Mouse (Mus musculus): Measurements from ENCODE around the gene Smdt1.
"Not testable (repeated sequence)": the region's sequence is repeated elsewhere in the genome, so short reads cannot be mapped to it uniquely, and the experiment has no call there.

Gene Smdt1

GRCm38 (mm10) chr15:82372446-82372845 is 33.7 kb downstream of the Smdt1 start:
- no peak for DNase-seq (ENCODE audit: low spot score)

GRCm38 (mm10) chr15:82372991-82373390 is 34.2 kb downstream of the Smdt1 start:
- DNase-seq (ENCODE audit: low spot score), result no peak

GRCm38 (mm10) chr15:82374437-82374836 is 35.7 kb downstream of the Smdt1 start:
- no peak for DNase-seq (ENCODE audit: low spot score)

GRCm38 (mm10) chr15:82375855-82376254 is 37.1 kb downstream of the Smdt1 start:
- no peak for DNase-seq (ENCODE audit: low spot score)

DNA sequence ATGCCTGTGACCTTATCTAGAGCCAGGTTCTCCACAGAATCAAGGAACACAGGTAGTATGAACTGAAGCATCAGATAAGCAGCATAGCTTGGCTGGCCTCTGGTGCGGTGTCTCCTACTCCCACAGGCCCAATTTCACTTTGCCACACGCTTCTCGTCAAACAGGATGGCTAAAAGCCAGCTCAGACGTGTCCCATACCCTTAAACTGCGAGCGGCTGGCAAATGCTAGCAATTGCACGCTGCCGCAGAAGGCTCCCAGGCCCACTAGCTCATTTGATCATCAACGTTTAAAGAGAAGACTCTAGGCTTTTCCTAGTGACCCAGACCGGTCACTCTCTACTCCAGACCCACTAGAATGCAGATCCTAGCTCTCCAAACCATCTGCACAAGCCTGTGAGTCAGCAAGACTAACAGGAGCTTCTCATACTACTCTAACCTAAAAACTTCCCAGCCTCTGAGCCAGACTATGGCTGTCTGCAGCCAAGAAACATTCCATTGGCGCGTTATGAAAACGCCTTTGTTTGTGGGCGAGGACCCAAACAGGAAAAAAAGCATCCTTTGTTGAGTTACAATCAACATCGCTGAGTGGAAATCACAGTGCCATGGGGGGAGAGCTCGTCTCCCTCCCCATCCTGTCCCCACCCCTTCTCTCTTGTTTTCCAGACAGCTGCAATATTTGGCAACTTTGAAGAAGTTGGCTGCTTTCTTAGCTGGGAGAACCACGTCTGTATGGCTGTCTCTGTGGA is 37.8 kb downstream of the Smdt1 start:
- DNase-seq (ENCODE audit: low spot score), result no peak

DNA sequence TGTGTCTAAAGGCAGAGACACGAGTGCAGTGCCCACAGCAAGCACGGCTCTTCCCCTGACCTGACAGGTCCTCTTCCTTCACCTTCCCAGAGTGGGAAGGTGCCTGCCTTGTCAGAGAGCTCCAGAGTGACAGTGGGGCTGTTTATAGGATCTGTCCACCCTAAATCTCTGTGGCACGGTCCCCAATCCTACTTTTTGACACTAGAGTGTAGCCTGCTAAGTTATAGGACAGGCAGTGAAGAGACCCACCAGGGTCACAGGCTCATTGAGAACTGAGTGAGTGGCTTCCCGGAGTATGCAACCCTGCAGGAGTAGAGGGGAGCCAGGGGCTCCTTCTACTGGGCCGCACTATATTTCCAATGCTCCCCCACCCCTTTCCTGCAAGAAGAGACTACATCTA is 38.9 kb downstream of the Smdt1 start:
- DNase-seq (ENCODE audit: low spot score), result no peak

- no peak for DNase-seq (ENCODE audit: low spot score)
Observed at GRCm38 (mm10) chr15:82378261-82379180, 39.8 kb downstream of the Smdt1 start.

GRCm38 (mm10) chr15:82379511-82379870 is 40.7 kb downstream of the Smdt1 start:
- no peak for DNase-seq (ENCODE audit: low spot score)

GRCm38 (mm10) chr15:82379871-82380713 is 41.3 kb downstream of the Smdt1 start, which contains the start of gene Cyp2d22:
TSS of gene Cyp2d22 (minus strand) at chr15:82380260.
- no peak for DNase-seq (ENCODE audit: low spot score)

GRCm38 (mm10) chr15:82380714-82381062 is 41.9 kb downstream of the Smdt1 start:
- DNase-seq (ENCODE audit: low spot score), result no peak

DNA sequence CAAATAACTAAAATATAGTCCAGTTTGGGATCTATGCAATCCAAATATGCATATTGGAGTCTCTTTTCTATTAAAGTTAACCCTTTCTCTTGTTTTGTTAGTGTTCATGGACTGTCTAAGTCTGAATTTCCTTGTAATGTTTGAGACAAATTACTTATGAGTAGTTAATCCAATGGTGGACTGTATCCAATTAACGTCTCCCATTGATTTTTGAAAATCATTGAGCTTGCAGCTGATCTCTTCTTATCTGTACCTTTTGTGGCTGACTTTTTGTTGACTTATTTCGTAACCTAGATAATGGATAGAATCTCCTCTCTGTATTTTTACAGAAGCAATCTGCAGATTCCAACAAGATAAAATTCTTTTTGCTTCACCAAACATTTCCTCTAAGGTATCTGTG is 43.7 kb downstream of the Smdt1 start:
- DNase-seq (ENCODE audit: low spot score), result no peak

GRCm38 (mm10) chr15:82385729-82386128 is 47.0 kb downstream of the Smdt1 start:
- no peak for DNase-seq (ENCODE audit: low spot score)

DNA sequence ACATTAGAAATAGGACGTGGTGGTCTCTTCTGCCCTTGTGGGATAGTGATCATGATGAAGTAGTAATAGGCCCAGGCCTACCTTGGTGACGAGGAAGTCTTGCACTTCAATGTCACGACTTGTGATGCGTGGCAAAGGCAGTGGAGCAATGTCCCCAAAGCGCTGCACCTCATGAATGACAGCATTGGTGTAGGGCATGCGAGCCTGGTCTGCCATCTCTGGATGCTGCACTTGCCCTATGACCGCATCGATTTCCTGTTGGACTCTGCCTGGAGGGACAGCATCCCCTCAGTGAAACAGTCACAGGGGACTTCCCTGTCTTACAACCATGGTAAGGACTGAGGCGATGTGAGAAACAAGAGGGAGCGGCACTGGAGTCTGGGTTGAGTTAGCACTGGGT is 51.2 kb downstream of the Smdt1 start:
- not testable (repeated sequence) for DNase-seq (ENCODE audit: low spot score)

GRCm38 (mm10) chr15:82393922-82394321 is 55.2 kb downstream of the Smdt1 start, which contains the start of gene Cyp2d11:
TSS of gene Cyp2d11 (minus strand) at chr15:82394022.
- not testable (repeated sequence) for DNase-seq (ENCODE audit: low spot score)

DNA sequence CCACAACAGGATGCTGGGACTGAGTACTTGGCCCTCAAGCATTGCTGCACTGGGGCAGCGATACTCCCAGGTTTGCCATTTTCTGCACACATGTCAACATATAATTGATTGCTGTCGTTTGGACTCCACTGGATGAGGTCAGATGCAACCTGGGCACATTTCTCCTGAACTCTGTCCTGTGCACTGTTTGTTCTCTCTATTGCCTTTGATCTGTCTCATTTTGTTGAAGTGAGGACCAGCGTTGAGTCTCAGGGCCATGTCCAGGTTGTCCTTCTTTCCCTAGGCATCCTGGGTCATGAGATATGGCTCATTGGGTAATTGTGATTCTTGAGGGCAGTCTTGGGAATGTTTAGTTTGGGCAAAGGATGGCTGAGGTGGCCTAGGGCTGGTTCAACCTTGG is 57.2 kb downstream of the Smdt1 start:
- DNase-seq (ENCODE audit: low spot score), result not testable (repeated sequence)
